Mouse (Mus musculus): Measurements from ENCODE around the gene Gm10801. TPM values are rescaled to one million over a fixed set of nuclear protein-coding genes. Genes with fewer than 3 reads are reported as not detected.

The Gm10801 gene
- total RNA-seq (2023) = not detected

DNA sequence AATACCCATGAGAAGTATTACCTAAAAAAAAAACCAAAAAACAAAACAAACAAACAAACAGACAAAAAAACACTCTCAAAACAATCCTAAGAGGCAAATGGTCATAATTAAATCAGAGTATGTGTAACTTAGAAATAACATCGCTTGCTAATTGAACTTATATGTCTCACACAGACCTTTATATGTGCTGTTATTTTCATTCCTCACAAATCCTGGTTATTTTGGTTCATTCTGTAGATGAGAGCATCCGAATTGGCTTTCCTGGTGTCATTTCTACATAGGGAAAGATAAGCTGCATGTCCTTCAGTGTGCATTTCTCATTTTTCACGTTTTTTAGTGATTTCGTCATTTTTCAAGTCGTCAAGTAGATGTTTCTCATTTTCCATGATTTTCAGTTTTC, at the start of gene Gm10801:
TSS of gene Gm10801 (plus strand) at position 301 of the 400 bp plus-strand sequence.

DNA sequence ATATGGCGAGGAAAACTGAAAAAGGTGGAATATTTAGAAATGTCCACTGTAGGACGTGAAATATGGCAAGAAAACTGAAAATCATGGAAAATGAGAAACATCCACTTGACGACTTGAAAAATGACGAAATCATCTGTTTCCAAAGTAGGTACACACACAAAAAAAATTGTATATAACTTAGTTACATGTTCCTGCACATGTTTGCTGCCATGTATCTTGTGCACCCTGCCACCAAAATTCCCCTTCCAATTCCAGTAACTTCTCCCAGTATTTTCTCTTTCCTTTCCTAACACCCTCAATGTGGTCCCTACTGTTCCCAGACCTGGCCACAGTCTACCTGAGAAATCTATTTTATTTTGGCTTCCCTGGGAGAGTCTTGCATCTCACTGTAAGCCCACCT, 5.2 kb downstream of the Gm10801 start, which contains the start of gene Gm10800:
TSS of gene Gm10800 (minus strand) at position 101 of the 400 bp plus-strand sequence.

Other genes starting within 250 kb of the Gm10801 start
- gene Gm10800, start 5.1 kb downstream of the Gm10801 start, total RNA-seq (2023) = not detected